Mouse (Mus musculus): ENCODE data around the gene Mrrf.

- TF ChIP-seq CTCF (IDR thresholded peaks at IDR 0.05; ENCODE audit: borderline replicate concordance, insufficient read depth, low read length) (no peak), POLR2A (IDR thresholded peaks at IDR 0.05; ENCODE audit: low read depth, low read length) (peak; percentile 52; the same call in 1 of the 2 replicates)
Observed at GRCm38 (mm10) chr2:36230366-36230765, 94.2 kb downstream of the Mrrf start, which contains the start of gene Ptgs1.

All from embryonic fibroblast, embryonic 13.5 days (primary cell).